Mouse (Mus musculus): ENCODE results near the gene Cox5b. TPM values are rescaled to one million over a fixed set of nuclear protein-coding genes. Genes with fewer than 3 reads are reported as not detected.

Cox5b gene
- polyA plus RNA-seq, 1 experiment from 2014 or later, result 539 TPM

- H3K36me3 ChIP-seq, result no peaks in the 10 kb centered on the region
- no peak overlapping the region for H3K27ac ChIP-seq (replicated peaks)
- WGBS, result 83% methylated on average over 9 of the region's 9 CpGs
- no peak overlapping the region for H3K4me3 ChIP-seq
- no peaks in the 10 kb centered on the region for H3K9me3 ChIP-seq (replicated peaks)
- H3K4me1 ChIP-seq, result peaks cover 20% of the 10 kb centered on the region
- DNase-seq (ENCODE audit: low spot score), result no peak
- 0 out of 2 replicates have a peak, but pooled peaks cover 15% of the 10 kb centered on the region for H3K27me3 ChIP-seq (ENCODE audit: low read depth, poor library complexity, severe bottlenecking)
Observed at GRCm38 (mm10) chr1:36743046-36743445, 51.8 kb downstream of the Cox5b start.

Small RNA genes lying within 50 kb of the gene (microRNA-seq; reads per million reads assigned to microRNA genes)
- not detected for gene Gm24133

Other genes starting within 250 kb of the Cox5b start
- gene Lman2l, start 246.2 kb upstream of the Cox5b start, polyA plus RNA-seq (2016; fragmentation: Nextera tagmentation; extraction: Ambion mirVana), result 63.5 and 69.9 TPM in 2 replicates
- gene Cnnm4, start 219.8 kb upstream of the Cox5b start, polyA plus RNA-seq (2016; fragmentation: Nextera tagmentation; extraction: Ambion mirVana), result 15.5 and 15.6 TPM in 2 replicates
- gene Cnnm3, start 179.6 kb upstream of the Cox5b start, polyA plus RNA-seq (2016; fragmentation: Nextera tagmentation; extraction: Ambion mirVana), result 2.6 and 3.1 TPM in 2 replicates
- gene Ankrd23, start 154.6 kb upstream of the Cox5b start, polyA plus RNA-seq (2016; fragmentation: Nextera tagmentation; extraction: Ambion mirVana), result 16.3 and 17.4 TPM in 2 replicates
- 0.69 TPM in 1 of 2 replicates, not detected in the other for gene Gm42417, start 152.0 kb upstream of the Cox5b start, polyA plus RNA-seq (2016; fragmentation: Nextera tagmentation; extraction: Ambion mirVana)
- gene Ankrd39, start 144.0 kb upstream of the Cox5b start, polyA plus RNA-seq (2016; fragmentation: Nextera tagmentation; extraction: Ambion mirVana), result 17.8 and 21.2 TPM in 2 replicates
- gene Sema4c, start 133.1 kb upstream of the Cox5b start, polyA plus RNA-seq (2016; fragmentation: Nextera tagmentation; extraction: Ambion mirVana), result 20.8 and 26.3 TPM in 2 replicates
- gene Fam178b, start 8.3 kb upstream of the Cox5b start, polyA plus RNA-seq (2016; fragmentation: Nextera tagmentation; extraction: Ambion mirVana), result 0.33 and 0.50 TPM in 2 replicates
- 0.10 and 0.24 TPM in 2 replicates for gene 4933424G06Rik, start 18.7 kb downstream of the Cox5b start, polyA plus RNA-seq (2016; fragmentation: Nextera tagmentation; extraction: Ambion mirVana)
- 142 and 145 TPM in 2 replicates for gene Actr1b, start 23.0 kb downstream of the Cox5b start, polyA plus RNA-seq (2016; fragmentation: Nextera tagmentation; extraction: Ambion mirVana)
- gene Zap70, start 70.3 kb downstream of the Cox5b start, polyA plus RNA-seq (2016; fragmentation: Nextera tagmentation; extraction: Ambion mirVana), result 0.26 and 0.43 TPM in 2 replicates

Measured in midbrain, embryonic 10.5 days (tissue).